Mouse (Mus musculus): ENCODE results near the gene Amigo3. TPM values are rescaled to one million over a fixed set of nuclear protein-coding genes. Genes with fewer than 3 reads are reported as not detected.
"Not testable (repeated sequence)": the region's sequence is repeated elsewhere in the genome, so short reads cannot be mapped to it uniquely, and the experiment has no call there.

The Amigo3 gene
- 1 to 10 TPM; 1.3 to 3.3 TPM for polyA plus RNA-seq (2017; shearing (Covaris generic))

GRCm38 (mm10) chr9:108052885-108053664, at the start of gene Amigo3:
TSS of gene Amigo3 (plus strand) at chr9:108053159.
- peak; percentile 54 for ATAC-seq

GRCm38 (mm10) chr9:108003531-108003890, 49.4 kb upstream of the Amigo3 start:
- no peak for ATAC-seq

- ATAC-seq, result no peak
These were observed 44.9 kb upstream of the Amigo3 start for GRCm38 (mm10) chr9:108008041-108008440.

- peak; percentile 69 for ATAC-seq
These were observed 42.6 kb upstream of the Amigo3 start for GRCm38 (mm10) chr9:108010385-108010784.

GRCm38 (mm10) chr9:108013577-108013976, 39.4 kb upstream of the Amigo3 start:
- not testable (repeated sequence) for ATAC-seq

- ATAC-seq, result no peak
These were observed 35.8 kb upstream of the Amigo3 start for GRCm38 (mm10) chr9:108017127-108017526.

GRCm38 (mm10) chr9:108020741-108021140, 32.2 kb upstream of the Amigo3 start:
- ATAC-seq, result no peak

- ATAC-seq, result no peak
These were observed 29.7 kb upstream of the Amigo3 start for GRCm38 (mm10) chr9:108023216-108023615.

- no peak for ATAC-seq
These were observed 26.4 kb upstream of the Amigo3 start for GRCm38 (mm10) chr9:108026584-108026983.

- no peak for ATAC-seq
These were observed 25.1 kb upstream of the Amigo3 start for GRCm38 (mm10) chr9:108027867-108028266.

GRCm38 (mm10) chr9:108032126-108032525, 20.8 kb upstream of the Amigo3 start:
- ATAC-seq, result no peak

GRCm38 (mm10) chr9:108035331-108036156, 17.4 kb upstream of the Amigo3 start:
- peak; percentile 81 for ATAC-seq

GRCm38 (mm10) chr9:108044751-108045492, 8.0 kb upstream of the Amigo3 start:
- ATAC-seq, result no peak

- no peak for ATAC-seq
These were observed 6.4 kb upstream of the Amigo3 start for GRCm38 (mm10) chr9:108046582-108046981.

- no peak for ATAC-seq
These were observed 5.1 kb upstream of the Amigo3 start for GRCm38 (mm10) chr9:108047601-108048565.

- ATAC-seq, result no peak
These were observed 4.4 kb upstream of the Amigo3 start for GRCm38 (mm10) chr9:108048566-108048955.

- ATAC-seq, result peak; percentile 93
These were observed 3.9 kb upstream of the Amigo3 start, which contains the start of gene Gmppb for GRCm38 (mm10) chr9:108049016-108049455. TSS of gene Gmppb (plus strand) at chr9:108049242.

- ATAC-seq, result no peak
These were observed 3.3 kb upstream of the Amigo3 start for GRCm38 (mm10) chr9:108049561-108050251.

- no peak for ATAC-seq
These were observed 1.6 kb upstream of the Amigo3 start for GRCm38 (mm10) chr9:108051184-108051930.

- ATAC-seq, result no peak
These were observed 1.1 kb upstream of the Amigo3 start for GRCm38 (mm10) chr9:108051931-108052220.
